Mouse (Mus musculus): ENCODE data around the gene Magi1.

The Magi1 gene

GRCm38 (mm10) chr6:93736071-93736470 lies 547.6 kb downstream of the Magi1 start:
- ChIA-PET CTCF (no interaction called here), POLR2A (no interaction called here)

- ChIA-PET CTCF (no interaction called here), POLR2A (interaction anchor here in 1 of 4 experiments (1.2 kb wide), 1 partner anchor 350 kb away, joined by 4 read pairs; no protein-coding TSS in a partner anchor)
Observed at GRCm38 (mm10) chr6:93733800-93734199, 549.9 kb downstream of the Magi1 start.

GRCm38 (mm10) chr6:93729702-93730101 lies 554.0 kb downstream of the Magi1 start:
- ChIA-PET POLR2A (no interaction called here), CTCF (interaction anchor here in 2 of 4 experiments (0.6 to 1.4 kb wide), 10 partner anchors 12 to 366 kb away, joined by 3 to 6 read pairs (median 4); no protein-coding TSS in a partner anchor)

- POLR2A ChIA-PET, result interaction anchor here in 2 of 4 experiments (0.7 to 1.6 kb wide), 3 partner anchors 11 to 25 kb away, joined by 3 to 4 read pairs (median 3); no protein-coding TSS in a partner anchor
- CTCF ChIA-PET, result no interaction called here
Observed at GRCm38 (mm10) chr6:93728791-93729190, 554.9 kb downstream of the Magi1 start.

GRCm38 (mm10) chr6:93727630-93728178 lies 556.0 kb downstream of the Magi1 start:
- ChIA-PET POLR2A (interaction anchor here in 3 of 4 experiments (0.7 to 1.6 kb wide), 5 partner anchors 10 to 252 kb away, joined by 3 to 4 read pairs (median 3); no protein-coding TSS in a partner anchor), CTCF (interaction anchor here in 3 of 4 experiments (0.6 to 1.9 kb wide), 6 partner anchors 12 to 943 kb away, joined by 3 to 9 read pairs (median 4); no protein-coding TSS in a partner anchor)

- ChIA-PET CTCF (interaction anchor here in 3 of 4 experiments (0.6 to 1.9 kb wide), 14 partner anchors 11 to 943 kb away, joined by 3 to 9 read pairs (median 4); no protein-coding TSS in a partner anchor), POLR2A (interaction anchor here in 3 of 4 experiments (0.7 to 1.8 kb wide), 5 partner anchors 10 to 252 kb away, joined by 3 to 7 read pairs (median 4); no protein-coding TSS in a partner anchor)
Observed at GRCm38 (mm10) chr6:93726829-93727455, 556.8 kb downstream of the Magi1 start.

GRCm38 (mm10) chr6:93726121-93726520 lies 557.6 kb downstream of the Magi1 start:
- ChIA-PET CTCF (interaction anchor here in 3 of 4 experiments (0.6 to 1.9 kb wide), 13 partner anchors 11 to 942 kb away, joined by 3 to 9 read pairs (median 4); no protein-coding TSS in a partner anchor), POLR2A (interaction anchor here in 3 of 4 experiments (0.7 to 1.8 kb wide), 6 partner anchors 10 to 280 kb away, joined by 3 to 7 read pairs (median 6); no protein-coding TSS in a partner anchor)

GRCm38 (mm10) chr6:93724749-93725148 lies 559.0 kb downstream of the Magi1 start:
- ChIA-PET POLR2A (interaction anchor here in 2 of 4 experiments (0.6 kb wide), 2 partner anchors 18 to 27 kb away, joined by 3 read pairs; no protein-coding TSS in a partner anchor), CTCF (interaction anchor here in 1 of 4 experiments (0.6 to 1.0 kb wide), 2 partner anchors 164 to 260 kb away, joined by 3 read pairs; no protein-coding TSS in a partner anchor)

GRCm38 (mm10) chr6:93723226-93723625 lies 560.5 kb downstream of the Magi1 start:
- CTCF ChIA-PET, result interaction anchor here in 1 of 4 experiments (0.9 kb wide), 1 partner anchor 34 kb away, joined by 3 read pairs; no protein-coding TSS in a partner anchor
- POLR2A ChIA-PET, result no interaction called here

- ChIA-PET POLR2A (no interaction called here), CTCF (interaction anchor here in 1 of 4 experiments (0.7 kb wide), 1 partner anchor 694 kb away, joined by 3 read pairs; no protein-coding TSS in a partner anchor)
Observed at GRCm38 (mm10) chr6:93719532-93719931, 564.2 kb downstream of the Magi1 start.

GRCm38 (mm10) chr6:93718385-93718784 lies 565.3 kb downstream of the Magi1 start:
- ChIA-PET POLR2A (no interaction called here), CTCF (no interaction called here)

- CTCF ChIA-PET, result no interaction called here
- POLR2A ChIA-PET, result interaction anchor here in 1 of 4 experiments (1.0 kb wide), 1 partner anchor 10 kb away, joined by 3 read pairs; no protein-coding TSS in a partner anchor
Observed at GRCm38 (mm10) chr6:93717826-93718375, 565.8 kb downstream of the Magi1 start.

- CTCF ChIA-PET, result interaction anchor here in 2 of 4 experiments (0.6 to 1.5 kb wide), 2 partner anchors 40 to 930 kb away, joined by 3 read pairs; no protein-coding TSS in a partner anchor
- POLR2A ChIA-PET, result interaction anchor here (0.5 to 1.8 kb wide), 10 partner anchors 10 to 930 kb away, joined by 3 to 9 read pairs (median 3); no protein-coding TSS in a partner anchor
Observed at GRCm38 (mm10) chr6:93716686-93717625, 566.8 kb downstream of the Magi1 start.

- CTCF ChIA-PET, result interaction anchor here in 3 of 4 experiments (0.5 to 1.5 kb wide), 4 partner anchors 11 to 325 kb away, joined by 3 read pairs; no protein-coding TSS in a partner anchor
- POLR2A ChIA-PET, result interaction anchor here in 3 of 4 experiments (0.6 to 1.8 kb wide), 9 partner anchors 11 to 959 kb away, joined by 3 to 9 read pairs (median 3); no protein-coding TSS in a partner anchor
Observed at GRCm38 (mm10) chr6:93715181-93716180, 568.2 kb downstream of the Magi1 start.

- ChIA-PET CTCF (interaction anchor here in 2 of 4 experiments (0.5 to 1.1 kb wide), 3 partner anchors 22 to 1016 kb away, joined by 3 to 4 read pairs (median 3); no protein-coding TSS in a partner anchor), POLR2A (interaction anchor here in 1 of 4 experiments (1.1 to 1.2 kb wide), 2 partner anchors 12 to 22 kb away, joined by 3 read pairs; no protein-coding TSS in a partner anchor)
Observed at GRCm38 (mm10) chr6:93704350-93704749, 579.4 kb downstream of the Magi1 start.

GRCm38 (mm10) chr6:93699436-93699835 lies 584.3 kb downstream of the Magi1 start:
- ChIA-PET POLR2A (interaction anchor here in 1 of 4 experiments (1.0 kb wide), 1 partner anchor 25 kb away, joined by 5 read pairs; no protein-coding TSS in a partner anchor), CTCF (interaction anchor here in 1 of 4 experiments (0.6 kb wide), 1 partner anchor 412 kb away, joined by 5 read pairs; no protein-coding TSS in a partner anchor)
